Mouse (Mus musculus) common myeloid progenitor, adult 5-6 weeks (primary cell): ENCODE results near the gene Psap. TPM values are rescaled to one million over a fixed set of nuclear protein-coding genes. Genes with fewer than 3 reads are reported as not detected.

Source experiments
- ATAC-seq: replicated peaks from 2 replicates; pipeline ENCODE4 v1.8.0; 2016; ENCODE audit warnings: low read depth, mild to moderate bottlenecking, moderate TSS enrichment, inconsistent platforms; ENCODE audit not compliant: poor library complexity, severe bottlenecking
- total RNA-seq: library from RNA; stranded (forward); fragments of 200-1000, 187-1606 nt; gene quantifications from 2 replicates; pipeline ENCODE4 v1.2.3, GENCODE M21; 2017

The Psap gene
- total RNA-seq, 1 experiment from 2014 or later: 149 TPM

GRCm38 (mm10) chr10:60346056-60346455 lies 68.6 kb downstream of the Psap start:
- no peak for ATAC-seq

GRCm38 (mm10) chr10:60346701-60347405 lies 69.4 kb downstream of the Psap start, which contains the start of gene Vsir:
Gene Vsir (plus strand): TSS chr10:60346851.
- ATAC-seq: peak; percentile 45

- no peak for ATAC-seq
Observed at GRCm38 (mm10) chr10:60347768-60348610, 70.6 kb downstream of the Psap start.

- ATAC-seq: peak; percentile 27
Observed at GRCm38 (mm10) chr10:60349056-60349455, 71.6 kb downstream of the Psap start.

GRCm38 (mm10) chr10:60349644-60350043 lies 72.2 kb downstream of the Psap start:
- ATAC-seq: no peak

GRCm38 (mm10) chr10:60350077-60350804 lies 72.8 kb downstream of the Psap start:
- ATAC-seq: no peak

GRCm38 (mm10) chr10:60350805-60351167 lies 73.4 kb downstream of the Psap start:
- peak; percentile 54 for ATAC-seq

- no peak for ATAC-seq
Observed at GRCm38 (mm10) chr10:60351248-60351647, 73.8 kb downstream of the Psap start.

GRCm38 (mm10) chr10:60351761-60352455 lies 74.5 kb downstream of the Psap start:
- ATAC-seq: peak; percentile 64

Other genes starting within 250 kb of the Psap start
- gene Spock2, start 171.4 kb upstream of the Psap start, total RNA-seq: 0.09 TPM in 1 of 2 replicates, not detected in the other
- 0.10 TPM in 1 of 2 replicates, not detected in the other for gene Chst3, start 58.4 kb upstream of the Psap start, total RNA-seq
- gene Vsir, start 69.2 kb downstream of the Psap start, total RNA-seq: 15.4 and 18.5 TPM in 2 replicates
- not detected in 2 replicates for gene Gm17455, start 122.1 kb downstream of the Psap start, total RNA-seq